Mouse (Mus musculus) forebrain, postnatal 0 days (tissue): ENCODE data around the gene Dapk3. TPM values are rescaled to one million over a fixed set of nuclear protein-coding genes. Genes with fewer than 3 reads are reported as not detected.
"Not testable (repeated sequence)": the region's sequence is repeated elsewhere in the genome, so short reads cannot be mapped to it uniquely, and the experiment has no call there.

Experiments used
- ATAC-seq: fragments of 200-750 bp; cut with Nextera tagmentation; 2 replicates; pipeline ENCODE4 v1.8.0; 2017; ENCODE audit warnings: mild to moderate bottlenecking, moderate library complexity
- DNase-seq: peaks from one replicate; pipeline ENCODE4 v3.0.0-alpha.2; 2015
- H3K27ac ChIP-seq: fragments of 300-500 bp; sonication (generic); 2 replicates; pipeline ENCODE4 v1.5.1; 2014; ENCODE audit warnings: low read depth, mild to moderate bottlenecking, antibody characterized with exemption, low read length, moderate library complexity, mixed read lengths
- H3K27me3 ChIP-seq: fragments of 300-500 bp; sonication (generic); 2 replicates; pipeline ENCODE4 v1.6.1; 2014; ENCODE audit warnings: mild to moderate bottlenecking, low read length, mixed read lengths; ENCODE audit not compliant: insufficient read depth
- H3K36me3 ChIP-seq: fragments of 300-500 bp; sonication (generic); 2 replicates; pipeline ENCODE4 v1.6.1; 2014; ENCODE audit warnings: mild to moderate bottlenecking, moderate library complexity; ENCODE audit not compliant: insufficient read depth
- H3K4me1 ChIP-seq: fragments of 300-500 bp; sonication (generic); 2 replicates; pipeline ENCODE4 v1.6.1; 2014; ENCODE audit warnings: antibody characterized with exemption; ENCODE audit not compliant: insufficient read depth
- H3K4me2 ChIP-seq: fragments of 300-500 bp; sonication (generic); 2 replicates; pipeline ENCODE4 v1.6.1; 2014; ENCODE audit warnings: low read depth, mild to moderate bottlenecking, moderate library complexity
- H3K4me3 ChIP-seq: fragments of 300-500 bp; sonication (generic); 2 replicates; pipeline ENCODE4 v1.5.1; 2014; ENCODE audit warnings: low read depth, low read length, mixed read lengths
- H3K9ac ChIP-seq: fragments of 300-500 bp; sonication (generic); 2 replicates; pipeline ENCODE4 v1.6.1; 2014; ENCODE audit warnings: mild to moderate bottlenecking
- H3K9me3 ChIP-seq: fragments of 300-500 bp; sonication (generic); 2 replicates; pipeline ENCODE4 v1.6.1; 2016; ENCODE audit warnings: low read length
- CTCF ChIP-seq: sonication (generic); IDR thresholded peaks from 2 replicates; pipeline ENCODE4 v1.5.1; 2016; ENCODE audit warnings: antibody characterized with exemption, control low read depth, low read depth
- WGBS: fragments of 180-500 bp; shearing (Covaris S2); extraction: QIAGEN DNeasy Blood & Tissue Kit; methylation state at CpG from one replicate; pipeline ENCODE4 v1.1.7; 2014; 5-methylcytosine and 5-hydroxymethylcytosine counted together
- polyA plus RNA-seq: library from polyadenylated mRNA; unstranded; fragments of >200 nt; fragmentation: Nextera tagmentation; extraction: Ambion mirVana; gene quantifications from 2 replicates; pipeline ENCODE4 v1.2.1, GENCODE M21; 2015
- total RNA-seq: library from RNA; depleted of rRNA; stranded (reverse); fragments of >200 nt; gene quantifications from 2 replicates; pipeline ENCODE4 v1.2.3, GENCODE M21; 2014

Dapk3 gene
- total and polyA plus RNA-seq, 2 experiments from 2014 or later = 58.1 to 64.6 TPM

- Histone ChIP-seq H3K4me3 (no peak overlapping the region), H3K27ac (no peak overlapping the region), H3K4me1 (peaks cover 17% of the 10 kb centered on the region), H3K27me3 (no peaks in the 10 kb centered on the region), H3K4me2 (no peak overlapping the region), H3K9me3 (no peaks in the 10 kb centered on the region), H3K36me3 (peaks cover 50% of the 10 kb centered on the region), H3K9ac (no peak overlapping the region)
- ATAC-seq = no peak
- no peak for TF ChIP-seq CTCF
- WGBS = 91% methylated on average over 11 of the region's 11 CpGs
- no peak for DNase-seq
Measured at GRCm38 (mm10) chr10:81178927-81179326, 3.9 kb upstream of the Dapk3 start.

DNA sequence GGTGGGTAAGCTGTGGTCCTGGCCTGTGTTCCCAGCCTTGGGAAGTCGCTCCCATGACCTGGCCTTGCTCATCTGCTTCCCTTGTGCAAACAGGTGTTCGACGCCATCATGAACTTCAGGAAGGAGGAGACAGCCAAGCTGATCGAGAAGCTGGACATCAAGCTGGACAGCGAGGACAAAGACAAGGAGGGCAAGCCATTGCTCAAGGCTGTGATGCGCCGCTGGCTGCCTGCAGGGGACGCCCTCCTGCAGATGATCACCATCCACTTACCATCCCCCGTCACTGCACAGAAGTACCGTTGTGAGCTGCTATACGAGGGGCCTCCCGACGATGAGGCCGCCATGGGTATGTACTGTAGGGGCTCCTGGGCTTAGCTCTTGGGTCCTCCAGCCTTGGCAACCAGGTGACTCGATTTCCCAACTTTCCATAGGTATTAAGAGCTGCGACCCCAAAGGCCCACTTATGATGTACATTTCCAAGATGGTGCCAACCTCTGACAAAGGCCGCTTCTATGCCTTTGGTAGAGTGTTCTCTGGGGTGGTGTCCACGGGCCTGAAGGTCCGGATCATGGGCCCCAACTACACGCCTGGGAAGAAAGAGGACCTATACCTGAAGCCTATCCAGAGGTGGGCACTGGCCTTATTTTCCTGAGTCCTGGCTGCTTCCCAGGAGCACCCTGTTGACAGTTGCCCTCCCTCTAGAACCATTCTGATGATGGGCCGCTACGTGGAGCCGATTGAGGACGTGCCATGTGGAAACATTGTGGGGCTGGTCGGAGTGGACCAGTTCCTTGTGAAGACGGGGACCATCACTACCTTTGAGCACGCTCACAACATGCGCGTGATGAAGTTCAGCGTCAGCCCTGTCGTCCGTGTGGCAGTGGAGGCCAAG, 3.1 kb upstream of the Dapk3 start:
- Histone ChIP-seq H3K27me3 (no peaks in the 10 kb centered on the region), H3K9ac (no peak overlapping the region), H3K27ac (no peak overlapping the region), H3K36me3 (peaks cover 58% of the 10 kb centered on the region), H3K4me1 (peaks cover 9% of the 10 kb centered on the region), H3K4me2 (no peak overlapping the region), H3K4me3 (no peak overlapping the region), H3K9me3 (no peaks in the 10 kb centered on the region)
- DNase-seq (no peak), ATAC-seq (no peak)
- WGBS = 90% methylated on average over 32 of the region's 32 CpGs
- TF ChIP-seq CTCF = peak; percentile 32; the same call in 1 of the 2 replicates

DNA sequence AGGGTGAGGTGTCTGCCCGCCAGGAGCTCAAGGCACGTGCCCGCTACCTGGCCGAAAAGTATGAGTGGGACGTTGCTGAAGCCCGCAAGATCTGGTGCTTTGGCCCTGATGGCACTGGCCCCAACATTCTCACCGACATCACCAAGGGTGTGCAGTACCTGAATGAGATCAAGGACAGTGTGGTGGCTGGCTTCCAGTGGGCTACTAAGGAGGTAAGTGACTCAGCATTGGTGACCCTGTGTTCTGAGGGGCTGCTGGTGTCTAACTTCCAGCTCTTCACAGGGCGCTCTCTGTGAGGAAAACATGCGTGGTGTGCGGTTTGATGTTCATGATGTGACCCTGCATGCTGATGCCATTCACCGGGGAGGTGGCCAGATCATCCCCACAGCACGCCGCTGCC, 1.9 kb upstream of the Dapk3 start:
- H3K4me3 ChIP-seq = no peak overlapping the region
- peaks cover 5% of the 10 kb centered on the region for H3K4me1 ChIP-seq
- DNase-seq = no peak
- H3K27ac ChIP-seq = no peak overlapping the region
- no peak overlapping the region for H3K9ac ChIP-seq
- no peak for TF ChIP-seq CTCF
- ATAC-seq = no peak
- H3K27me3 ChIP-seq = no peaks in the 10 kb centered on the region
- H3K4me2 ChIP-seq = no peak overlapping the region
- 90% methylated on average over 13 of the region's 13 CpGs for WGBS
- H3K36me3 ChIP-seq = peaks cover 68% of the 10 kb centered on the region
- no peaks in the 10 kb centered on the region for H3K9me3 ChIP-seq

DNA sequence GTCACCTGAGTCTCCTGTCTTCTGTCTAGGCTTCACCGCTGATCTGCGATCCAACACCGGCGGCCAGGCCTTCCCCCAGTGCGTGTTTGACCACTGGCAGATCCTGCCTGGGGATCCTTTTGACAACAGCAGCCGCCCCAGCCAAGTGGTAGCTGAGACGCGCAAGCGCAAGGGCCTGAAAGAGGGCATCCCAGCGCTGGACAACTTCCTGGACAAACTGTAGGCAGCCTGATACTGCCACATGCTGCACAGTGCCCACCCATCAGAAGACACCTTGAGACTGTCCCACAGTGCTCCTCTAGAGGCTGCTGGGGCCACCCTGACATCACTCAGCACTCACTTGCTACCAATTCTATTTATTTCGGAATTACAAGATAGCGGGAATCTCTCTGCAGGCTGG, 945 bp upstream of the Dapk3 start:
- not testable (repeated sequence) for H3K4me1 ChIP-seq, H3K4me3 ChIP-seq, ATAC-seq, H3K4me2 ChIP-seq, H3K9ac ChIP-seq, H3K27me3 ChIP-seq, H3K27ac ChIP-seq, H3K9me3 ChIP-seq, DNase-seq
- 72% methylated on average over 12 of the region's 12 CpGs for WGBS
- H3K36me3 ChIP-seq = peaks cover 71% of the 10 kb centered on the region

DNA sequence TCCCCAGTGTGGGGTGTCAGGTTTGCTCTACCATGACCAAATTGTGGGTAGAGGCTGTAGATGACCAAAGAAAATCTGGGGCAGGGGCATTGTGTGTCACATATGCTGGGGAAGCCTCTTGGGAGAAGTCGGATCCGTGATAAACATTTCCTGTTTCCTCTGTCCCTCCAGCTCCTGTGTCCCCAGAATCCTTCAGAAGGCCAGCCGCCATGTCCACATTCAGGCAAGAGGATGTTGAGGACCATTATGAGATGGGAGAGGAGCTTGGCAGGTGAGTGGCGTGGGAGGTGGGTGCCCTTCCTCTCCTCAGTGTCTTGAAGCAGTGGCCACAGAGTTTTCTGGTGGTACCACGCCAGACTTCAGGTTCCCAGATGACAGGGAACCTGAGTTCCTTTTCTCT, 1.0 kb downstream of the Dapk3 start, which contains the start of gene 4930442H23Rik:
Gene 4930442H23Rik (minus strand): TSS at position 45 of the 400 bp plus-strand sequence.
- Histone ChIP-seq H3K9ac (peak within 1 kb of the TSS; percentile 64), H3K4me1 (peaks cover 5% of the 10 kb centered on the region), H3K27me3 (no peaks in the 10 kb centered on the region), H3K9me3 (no peaks in the 10 kb centered on the region), H3K36me3 (peaks cover 63% of the 10 kb centered on the region), H3K27ac (peak within 1 kb of the TSS; percentile 91), H3K4me3 (peak within 1 kb of the TSS; percentile 58), H3K4me2 (peak within 1 kb of the TSS; percentile 58)
- ATAC-seq (no peak), DNase-seq (no peak)
- TF ChIP-seq CTCF = no peak
- WGBS = 92% methylated on average over 5 of the region's 5 CpGs

- Histone ChIP-seq H3K9ac (no peak overlapping the region), H3K4me3 (no peak overlapping the region), H3K9me3 (no peaks in the 10 kb centered on the region), H3K27ac (no peak overlapping the region), H3K4me1 (peaks cover 5% of the 10 kb centered on the region), H3K27me3 (no peaks in the 10 kb centered on the region), H3K36me3 (peaks cover 53% of the 10 kb centered on the region), H3K4me2 (no peak overlapping the region)
- WGBS = 53% methylated on average over 4 of the region's 4 CpGs
- no peak for DNase-seq
- ATAC-seq = no peak
- TF ChIP-seq CTCF = no peak
Measured at GRCm38 (mm10) chr10:81184765-81185164, 2.0 kb downstream of the Dapk3 start.

- ATAC-seq (no peak), DNase-seq (no peak)
- H3K9ac ChIP-seq = no peak overlapping the region
- no peaks in the 10 kb centered on the region for H3K27me3 ChIP-seq
- no peak overlapping the region for H3K27ac ChIP-seq
- no peaks in the 10 kb centered on the region for H3K9me3 ChIP-seq
- no peak overlapping the region for H3K4me2 ChIP-seq
- H3K4me1 ChIP-seq = peaks cover 10% of the 10 kb centered on the region
- H3K36me3 ChIP-seq = peaks cover 42% of the 10 kb centered on the region
- no peak for TF ChIP-seq CTCF
- 95% methylated on average over 9 of the region's 9 CpGs for WGBS
- no peak overlapping the region for H3K4me3 ChIP-seq
Measured at GRCm38 (mm10) chr10:81187161-81187560, 4.4 kb downstream of the Dapk3 start.
